Mouse (Mus musculus) heart, adult 2 months (tissue): ENCODE results near the gene 4932414N04Rik. TPM values are rescaled to one million over a fixed set of nuclear protein-coding genes. Genes with fewer than 3 reads are reported as not detected.

Experiments used
- DNase-seq, 2 experiments: peaks; one replicate each; pipeline ENCODE4 v3.0.0; 2021
- H3K27ac ChIP-seq: fragments of 200-600 bp; 2 replicates; pipeline ENCODE4 v1.8.1; 2022
- H3K27me3 ChIP-seq: fragments of 200-500 bp; 2 replicates; pipeline ENCODE4 v1.6.1; 2012; ENCODE audit warnings: mild to moderate bottlenecking, low read length, inconsistent platforms, mixed read lengths; ENCODE audit not compliant: control insufficient read depth, insufficient read depth
- H3K36me3 ChIP-seq: fragments of 200-500 bp; 2 replicates; pipeline ENCODE4 v1.6.1; 2012; ENCODE audit warnings: low read length, inconsistent platforms; ENCODE audit not compliant: control insufficient read depth, insufficient read depth
- H3K4me1 ChIP-seq: fragments of 200-500 bp; 2 replicates; pipeline ENCODE4 v1.6.1; 2011; ENCODE audit warnings: low read length; ENCODE audit not compliant: control insufficient read depth, insufficient read depth
- H3K4me3 ChIP-seq: fragments of 200-600 bp; 2 replicates; pipeline ENCODE4 v1.8.1; 2022
- H3K79me2 ChIP-seq: fragments of 200-500 bp; replicated peaks from 2 replicates; pipeline ENCODE4 v1.6.1; 2012; ENCODE audit warnings: mild to moderate bottlenecking, inconsistent platforms, low read length, moderate library complexity, mixed read lengths; ENCODE audit not compliant: control insufficient read depth, insufficient read depth
- H3K9ac ChIP-seq: fragments of 200-500 bp; 2 replicates; pipeline ENCODE4 v1.6.1; 2012; ENCODE audit warnings: low read depth, mild to moderate bottlenecking, control low read depth, inconsistent platforms, low read length, mixed read lengths
- CTCF ChIP-seq: fragments of 200-600 bp; IDR thresholded peaks from 2 replicates; pipeline ENCODE4 v1.8.1; 2022; ENCODE audit warnings: antibody characterized with exemption, mild to moderate bottlenecking, moderate library complexity
- EP300 ChIP-seq: fragments of 200-500 bp; IDR thresholded peaks from 2 replicates; pipeline ENCODE4 v1.6.1; 2011; ENCODE audit warnings: low read depth, low read length, control low read depth; ENCODE audit not compliant: insufficient read depth
- POLR2A ChIP-seq: fragments of 200-500 bp; IDR thresholded peaks from 2 replicates; pipeline ENCODE4 v1.6.1; 2011; ENCODE audit warnings: mild to moderate bottlenecking, low read depth, low read length, control low read depth; ENCODE audit not compliant: insufficient read depth
- WGBS: fragments of 180-500 bp; shearing (Covaris S2); methylation state at CpG from one replicate; pipeline ENCODE4 v1.1.7; 2018; 5-methylcytosine and 5-hydroxymethylcytosine counted together
- intact Hi-C: fragments of 180-260 bp; cut with DNase I; formaldehyde crosslinking; loops from one replicate; pipeline ENCODE4 v1.15.1; 2025
- polyA plus RNA-seq: library from polyadenylated mRNA; depleted of rRNA; stranded (reverse); fragments of >200 nt; gene quantifications from 2 replicates; pipeline ENCODE4 v1.2.3, GENCODE M21; 2012
- total RNA-seq, 2 experiments: library from RNA; stranded (reverse); gene quantifications; 2 replicates each; pipeline ENCODE4 v1.2.3; 2021

Gene 4932414N04Rik
- total and polyA plus RNA-seq, 3 experiments = 0.02 TPM; not detected in 2

DNA sequence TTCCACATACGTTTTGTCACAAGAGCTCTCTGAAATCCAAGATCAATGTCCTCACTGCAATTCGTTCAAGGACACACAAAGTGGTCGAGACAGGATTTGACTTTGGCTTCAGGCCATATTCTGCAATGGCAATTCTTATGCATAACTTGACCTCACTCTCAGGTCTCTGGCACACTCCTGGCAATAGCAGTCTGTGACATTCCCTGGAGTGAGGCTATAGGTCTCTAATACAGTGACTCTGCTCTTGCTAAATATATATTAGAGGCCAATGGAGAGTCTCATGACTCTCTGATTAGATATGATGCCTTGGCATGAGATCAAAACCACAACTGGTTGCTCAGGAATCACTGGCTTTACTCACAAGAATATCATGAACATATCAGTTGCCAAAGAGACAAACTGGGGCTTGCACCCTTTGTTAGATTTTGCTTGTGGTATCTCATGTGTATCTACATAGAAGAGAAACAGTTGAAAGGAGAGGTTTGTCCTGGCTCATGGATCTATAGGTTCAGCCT, 130.9 kb downstream of the 4932414N04Rik start:
- no peaks in the 10 kb centered on the region for H3K79me2 ChIP-seq
- H3K36me3 ChIP-seq = no peaks in the 10 kb centered on the region; the same call in 1 of the 2 replicates
- H3K4me1 ChIP-seq = peaks cover 6% of the 10 kb centered on the region
- H3K4me3 ChIP-seq = no peak overlapping the region
- H3K27me3 ChIP-seq = no peaks in the 10 kb centered on the region
- no peak overlapping the region for H3K27ac ChIP-seq
- intact Hi-C loops = loop anchor here (5.0 kb wide), 2 partner anchors 75 to 275 kb away; partner anchors contain the start of gene Cers6
- no peak for DNase-seq
- no peak for TF ChIP-seq POLR2A
- no peak for TF ChIP-seq CTCF
- no peak for TF ChIP-seq EP300
- 23% methylated on average over 3 of the region's 3 CpGs for WGBS
- no peak overlapping the region for H3K9ac ChIP-seq

DNA sequence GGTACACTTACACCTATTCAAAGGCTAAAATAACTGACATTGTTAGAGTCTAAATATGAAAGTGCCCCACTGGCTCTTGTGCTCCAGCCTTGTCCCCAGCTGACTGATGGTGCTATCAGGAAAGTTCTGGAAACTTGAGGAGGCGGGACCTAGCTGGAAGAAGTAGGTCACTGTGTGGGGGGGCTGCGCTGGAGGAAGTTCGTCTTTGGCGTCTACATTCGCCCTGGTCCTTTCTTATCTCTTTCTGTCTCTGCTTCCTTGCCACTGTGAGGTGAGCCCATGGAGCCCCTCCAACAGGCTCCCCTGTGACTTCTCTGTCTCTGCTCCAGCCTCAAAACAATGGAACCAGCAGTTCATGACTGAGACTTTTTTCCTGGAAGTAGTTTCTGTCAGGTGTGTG, 136.0 kb downstream of the 4932414N04Rik start:
- 0 out of 2 replicates have a peak, but pooled peaks have one; percentile 17 for TF ChIP-seq EP300
- no peak for TF ChIP-seq POLR2A
- TF ChIP-seq CTCF = no peak
- Histone ChIP-seq H3K27me3 (no peaks in the 10 kb centered on the region), H3K4me1 (peaks cover 5% of the 10 kb centered on the region), H3K79me2 (no peaks in the 10 kb centered on the region), H3K36me3 (no peaks in the 10 kb centered on the region), H3K9ac (no peak overlapping the region), H3K27ac (no peak overlapping the region), H3K4me3 (no peak overlapping the region)
- DNase-seq = peak in 1 of 2 experiments; percentile 41
- WGBS = 24% methylated on average over 5 of the region's 5 CpGs
- intact Hi-C loops = no loop called here

DNA sequence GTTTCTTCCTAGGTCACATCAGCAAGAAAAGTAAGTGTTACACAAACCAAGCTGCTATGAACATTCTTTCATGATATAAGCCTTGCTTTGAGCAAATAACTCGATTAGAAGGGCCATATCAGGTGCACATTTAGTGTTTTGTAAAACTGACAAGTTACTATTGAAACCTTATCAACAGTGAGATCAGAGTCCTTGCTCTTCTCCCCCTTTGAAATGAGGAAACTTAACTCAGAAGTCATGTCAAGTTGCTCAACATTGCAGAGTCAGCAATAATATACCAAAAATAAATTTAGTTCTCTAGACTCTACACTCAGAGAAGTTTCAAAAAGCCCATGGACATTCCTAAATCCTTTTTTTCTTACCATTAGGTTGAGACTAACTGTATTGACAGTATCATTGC, 137.2 kb downstream of the 4932414N04Rik start:
- no peaks in the 10 kb centered on the region for H3K36me3 ChIP-seq
- H3K4me3 ChIP-seq = no peak overlapping the region
- no peak overlapping the region for H3K9ac ChIP-seq
- no peaks in the 10 kb centered on the region for H3K27me3 ChIP-seq
- TF ChIP-seq CTCF (no peak), POLR2A (no peak), EP300 (no peak)
- WGBS = 77% methylated on average over 1 of the region's 1 CpGs
- no peaks in the 10 kb centered on the region for H3K79me2 ChIP-seq
- no peak for DNase-seq
- H3K4me1 ChIP-seq = peaks cover 5% of the 10 kb centered on the region
- H3K27ac ChIP-seq = no peak overlapping the region
- intact Hi-C loops = no loop called here

DNA sequence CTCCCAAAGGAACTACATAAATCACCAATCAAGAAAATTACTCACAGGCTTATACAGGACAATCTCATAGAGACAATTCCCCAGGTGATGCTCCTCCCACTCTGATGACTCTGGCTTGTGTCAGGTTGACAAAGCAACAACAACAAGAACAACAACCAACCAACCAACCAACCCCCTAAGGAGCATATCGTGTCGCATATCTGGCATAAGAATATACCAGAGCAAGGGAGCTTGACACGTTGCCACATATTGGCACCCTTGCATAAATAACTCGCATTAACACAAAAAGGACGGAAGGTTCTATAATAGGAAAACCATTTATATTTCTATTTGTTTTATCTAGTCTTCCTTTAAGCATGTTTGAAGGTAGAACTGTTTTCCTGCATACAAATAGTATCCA, 137.9 kb downstream of the 4932414N04Rik start:
- no peaks in the 10 kb centered on the region for H3K79me2 ChIP-seq

DNA sequence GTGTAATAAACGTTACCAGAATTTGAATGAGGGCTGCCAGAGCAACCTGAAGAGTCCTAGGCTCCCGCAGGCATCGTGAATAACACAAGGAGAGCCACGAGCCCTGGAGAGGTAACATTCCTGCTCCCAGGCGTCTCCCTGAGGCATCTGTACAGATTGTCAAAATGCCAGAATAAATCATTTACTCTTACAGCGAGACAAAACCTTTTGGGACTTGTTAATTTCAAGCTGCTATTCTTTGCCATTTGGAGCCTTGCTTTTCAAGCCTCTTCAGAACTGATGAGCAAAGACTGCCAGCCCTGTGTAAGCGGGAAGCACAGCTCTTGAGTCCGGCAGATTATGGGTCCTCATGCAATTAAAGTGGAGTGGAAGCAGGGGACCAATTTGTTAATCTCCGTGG, 138.3 kb downstream of the 4932414N04Rik start:
- WGBS = 70% methylated on average over 9 of the region's 9 CpGs
- Histone ChIP-seq H3K79me2 (no peaks in the 10 kb centered on the region), H3K36me3 (no peaks in the 10 kb centered on the region), H3K4me3 (no peak overlapping the region), H3K27ac (no peak overlapping the region), H3K4me1 (peaks cover 5% of the 10 kb centered on the region), H3K27me3 (no peaks in the 10 kb centered on the region), H3K9ac (no peak overlapping the region)
- no peak for DNase-seq
- no peak for TF ChIP-seq EP300
- TF ChIP-seq CTCF = no peak
- TF ChIP-seq POLR2A = no peak
- intact Hi-C loops = no loop called here

More for the DNA sequence above, 137.9 kb downstream of the 4932414N04Rik start:
- WGBS = 94% methylated on average over 5 of the region's 5 CpGs
- H3K4me1 ChIP-seq = peaks cover 5% of the 10 kb centered on the region
- H3K27ac ChIP-seq = no peak overlapping the region
- H3K36me3 ChIP-seq = no peaks in the 10 kb centered on the region
- no peak overlapping the region for H3K9ac ChIP-seq
- TF ChIP-seq EP300 = no peak
- no peak for TF ChIP-seq POLR2A
- no peak for TF ChIP-seq CTCF
- H3K27me3 ChIP-seq = no peaks in the 10 kb centered on the region
- intact Hi-C loops = no loop called here
- no peak for DNase-seq
- no peak overlapping the region for H3K4me3 ChIP-seq

DNA sequence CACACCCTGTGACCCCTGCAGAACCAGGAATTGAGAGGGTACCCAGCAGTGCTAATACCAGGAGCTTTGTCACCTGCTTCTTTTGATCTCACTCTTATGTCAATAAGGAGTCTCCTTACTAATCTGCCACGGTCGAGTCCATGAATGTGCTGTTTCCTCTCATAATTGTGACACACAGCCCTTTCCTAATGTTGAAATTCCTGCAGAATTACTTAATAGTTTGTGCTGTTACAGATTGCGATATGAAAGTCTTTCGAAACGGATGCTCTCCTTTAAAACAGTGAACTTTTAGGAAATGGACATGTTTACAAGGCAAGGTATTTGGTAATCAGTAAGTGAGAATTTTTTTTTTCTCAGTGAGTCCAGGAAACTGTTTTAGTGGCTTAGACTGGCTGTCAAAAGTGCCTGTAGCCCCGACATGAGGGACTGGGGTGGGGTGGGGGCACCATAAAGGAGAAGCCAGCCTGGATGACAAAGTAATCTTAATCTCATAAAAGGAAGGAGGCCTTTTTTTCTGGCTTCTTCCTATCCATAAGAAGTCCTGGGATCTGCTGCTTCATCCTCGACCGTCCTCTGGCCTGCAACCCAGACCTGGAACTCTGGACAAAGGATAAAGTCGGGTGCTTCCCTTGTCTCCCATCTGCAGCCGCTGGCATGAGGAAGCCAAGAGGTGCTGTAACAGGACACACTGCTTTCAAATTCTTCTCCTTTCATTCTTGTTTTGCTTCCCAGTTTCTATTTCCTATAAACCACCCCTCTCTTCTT, 139.9 kb downstream of the 4932414N04Rik start:
- no peak overlapping the region for H3K4me3 ChIP-seq
- TF ChIP-seq EP300 (no peak), POLR2A (no peak), CTCF (no peak)
- no peaks in the 10 kb centered on the region for H3K36me3 ChIP-seq
- H3K27ac ChIP-seq = no peak overlapping the region
- intact Hi-C loops = no loop called here
- H3K27me3 ChIP-seq = no peaks in the 10 kb centered on the region
- H3K79me2 ChIP-seq = no peaks in the 10 kb centered on the region
- WGBS = 39% methylated on average over 10 of the region's 10 CpGs
- DNase-seq = peak in 1 of 2 experiments; percentile 27
- peaks cover 5% of the 10 kb centered on the region for H3K4me1 ChIP-seq
- no peak overlapping the region for H3K9ac ChIP-seq
